Mouse (Mus musculus) brown adipose tissue, adult 24 weeks (tissue): ENCODE measurements around the gene Yipf3. TPM values are rescaled to one million over a fixed set of nuclear protein-coding genes. Genes with fewer than 3 reads are reported as not detected.

ENCODE experiments used
- H3K27ac ChIP-seq: fragments of 200-500 bp; replicated peaks from 2 replicates; pipeline ENCODE4 v1.5.1; 2012; ENCODE audit warnings: low read depth, mild to moderate bottlenecking, low read length
- H3K4me1 ChIP-seq: fragments of 200-500 bp; 2 replicates; pipeline ENCODE4 v1.6.1; 2012; ENCODE audit warnings: low read length, mixed read lengths; ENCODE audit not compliant: control insufficient read depth, insufficient read depth, insufficient read length
- H3K4me3 ChIP-seq: fragments of 200-500 bp; 2 replicates; pipeline ENCODE4 v1.5.1; 2012; ENCODE audit warnings: low read depth, mild to moderate bottlenecking, low read length, moderate library complexity; ENCODE audit not compliant: insufficient read depth
- polyA plus RNA-seq: library from polyadenylated mRNA; stranded (reverse); fragments of >200 nt; gene quantifications from 2 replicates; pipeline ENCODE4 v1.2.4, GENCODE M21; 2012; ENCODE audit not compliant: missing spikeins, insufficient read depth, insufficient read length

Yipf3 gene
- polyA plus RNA-seq, result 63.4 and 66.1 TPM in 2 replicates

- Histone ChIP-seq H3K4me3 (peak within 1 kb of the TSS; percentile 90), H3K4me1 (peaks cover 8% of the 10 kb centered on the region; the same call in 1 of the 2 replicates), H3K27ac (peak within 1 kb of the TSS; percentile 77)
Measured at GRCm38 (mm10) chr17:46247512-46248188, at the start of gene Yipf3, which contains the start of gene Polr1c. TSS of gene Yipf3 (plus strand) at chr17:46248080. TSS of gene Polr1c (minus strand) at chr17:46248054.

- no peak overlapping the region for H3K4me3 ChIP-seq
- no peak overlapping the region for H3K27ac ChIP-seq
- H3K4me1 ChIP-seq, result no peaks in the 10 kb centered on the region
Measured at GRCm38 (mm10) chr17:46201151-46201550, 46.7 kb upstream of the Yipf3 start.

- Histone ChIP-seq H3K4me3 (peak within 1 kb of the TSS; percentile 87), H3K4me1 (no peaks in the 10 kb centered on the region), H3K27ac (peak within 1 kb of the TSS; percentile 10; the same call in 1 of the 2 replicates)
Measured at GRCm38 (mm10) chr17:46202421-46203071, 45.3 kb upstream of the Yipf3 start, which contains the start of the genes Polh and Xpo5. TSS of gene Polh (minus strand) at chr17:46202645. TSS of gene Xpo5 (plus strand) at chr17:46202782.

GRCm38 (mm10) chr17:46203078-46203477, 44.8 kb upstream of the Yipf3 start:
- H3K4me1 ChIP-seq, result no peaks in the 10 kb centered on the region

DNA sequence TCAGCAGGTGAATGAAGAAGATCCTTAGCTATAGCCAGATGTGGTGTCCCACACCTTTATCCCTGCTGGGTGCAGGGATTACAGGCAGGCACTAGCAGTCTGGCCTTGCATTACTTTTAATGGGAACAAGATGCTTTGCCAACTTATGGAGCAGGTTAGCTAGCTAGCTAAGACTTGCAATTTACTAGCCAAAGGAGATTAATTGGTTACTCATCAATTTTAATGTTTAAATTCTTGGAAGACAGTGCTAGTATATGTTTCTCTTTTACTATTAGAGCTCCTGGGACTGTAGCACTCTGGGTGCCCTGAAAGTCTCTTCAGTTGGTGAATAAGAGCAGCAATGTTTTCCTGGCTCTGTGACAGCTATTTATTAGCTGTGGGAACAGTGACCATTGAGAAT, 41.2 kb upstream of the Yipf3 start:
- no peak overlapping the region for H3K27ac ChIP-seq
- H3K4me1 ChIP-seq, result no peaks in the 10 kb centered on the region
- H3K4me3 ChIP-seq, result no peak overlapping the region

More at GRCm38 (mm10) chr17:46203078-46203477, 44.8 kb upstream of the Yipf3 start:
- peak overlapping the region; percentile 80 for H3K4me3 ChIP-seq
- H3K27ac ChIP-seq, result peak overlapping the region; percentile 8; the same call in 1 of the 2 replicates

DNA sequence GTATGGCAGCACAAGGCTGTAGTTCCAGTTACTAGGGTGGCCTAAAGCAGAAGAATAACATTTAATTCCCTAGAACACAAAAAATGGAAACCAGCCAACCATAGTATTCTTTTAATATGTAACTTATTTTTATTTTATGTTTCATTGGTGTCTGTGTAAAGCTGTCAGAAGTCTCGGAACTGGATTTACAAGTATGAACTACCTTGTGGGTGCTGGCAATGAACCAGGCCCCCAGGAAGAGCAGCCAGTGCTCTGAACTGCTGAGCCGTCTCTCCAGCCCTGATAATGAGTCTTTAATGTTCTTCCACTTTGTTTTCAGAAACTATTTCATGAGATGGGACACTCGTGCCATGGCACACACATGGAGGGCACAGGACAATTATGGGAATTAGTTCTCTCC, 37.3 kb upstream of the Yipf3 start:
- no peaks in the 10 kb centered on the region for H3K4me1 ChIP-seq
- H3K27ac ChIP-seq, result no peak overlapping the region
- no peak overlapping the region for H3K4me3 ChIP-seq

- Histone ChIP-seq H3K4me3 (no peak overlapping the region), H3K27ac (no peak overlapping the region), H3K4me1 (no peaks in the 10 kb centered on the region)
Measured at GRCm38 (mm10) chr17:46221601-46222000, 26.3 kb upstream of the Yipf3 start.

DNA sequence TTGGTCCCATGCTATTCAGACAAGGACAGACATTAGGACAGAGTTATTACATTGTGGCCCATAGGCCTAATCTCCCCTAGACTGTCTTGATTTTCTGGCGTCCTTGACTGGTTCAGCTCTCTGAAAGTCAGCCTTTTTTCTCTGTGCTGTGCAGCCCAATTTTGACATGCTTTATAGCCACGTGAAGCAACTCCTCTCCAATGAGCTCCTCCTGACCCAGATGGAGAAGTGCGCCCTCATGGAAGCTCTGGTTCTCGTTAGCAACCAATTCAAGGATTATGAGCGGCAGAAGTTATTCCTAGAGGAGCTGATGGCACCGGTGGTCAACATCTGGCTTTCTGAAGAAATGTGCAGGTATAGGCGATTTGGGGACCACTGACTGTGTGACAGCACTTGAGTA, 20.3 kb upstream of the Yipf3 start:
- Histone ChIP-seq H3K4me3 (no peak overlapping the region), H3K4me1 (no peaks in the 10 kb centered on the region), H3K27ac (no peak overlapping the region)

DNA sequence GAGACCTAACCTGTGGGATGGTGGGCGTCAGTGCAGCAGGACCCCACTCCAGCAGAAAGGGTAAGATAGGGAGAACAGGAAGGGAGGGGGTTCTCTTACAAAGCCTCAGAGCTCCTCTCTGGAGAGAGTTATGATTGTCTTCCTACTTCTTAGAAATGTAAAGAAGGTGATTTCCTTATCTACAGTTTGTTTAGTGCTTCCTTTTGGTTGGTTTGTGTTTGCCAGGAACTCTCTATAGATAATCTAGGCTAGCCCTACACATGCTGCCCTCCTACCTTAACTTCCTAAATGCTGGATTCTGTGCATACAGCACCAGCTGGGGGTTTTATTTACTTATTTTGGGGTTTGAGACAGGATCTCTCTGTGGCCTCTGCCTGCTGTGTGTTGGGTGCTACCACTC, 11.8 kb upstream of the Yipf3 start:
- no peak overlapping the region for H3K4me3 ChIP-seq
- H3K4me1 ChIP-seq, result no peaks in the 10 kb centered on the region
- H3K27ac ChIP-seq, result no peak overlapping the region

- Histone ChIP-seq H3K4me3 (no peak overlapping the region), H3K4me1 (no peaks in the 10 kb centered on the region)
Measured at GRCm38 (mm10) chr17:46237079-46237478, 10.8 kb upstream of the Yipf3 start.

GRCm38 (mm10) chr17:46237480-46237879, 10.4 kb upstream of the Yipf3 start:
- H3K4me3 ChIP-seq, result no peak overlapping the region
- H3K27ac ChIP-seq, result no peak overlapping the region
- H3K4me1 ChIP-seq, result no peaks in the 10 kb centered on the region

More at GRCm38 (mm10) chr17:46237079-46237478, 10.8 kb upstream of the Yipf3 start:
- no peak overlapping the region for H3K27ac ChIP-seq

DNA sequence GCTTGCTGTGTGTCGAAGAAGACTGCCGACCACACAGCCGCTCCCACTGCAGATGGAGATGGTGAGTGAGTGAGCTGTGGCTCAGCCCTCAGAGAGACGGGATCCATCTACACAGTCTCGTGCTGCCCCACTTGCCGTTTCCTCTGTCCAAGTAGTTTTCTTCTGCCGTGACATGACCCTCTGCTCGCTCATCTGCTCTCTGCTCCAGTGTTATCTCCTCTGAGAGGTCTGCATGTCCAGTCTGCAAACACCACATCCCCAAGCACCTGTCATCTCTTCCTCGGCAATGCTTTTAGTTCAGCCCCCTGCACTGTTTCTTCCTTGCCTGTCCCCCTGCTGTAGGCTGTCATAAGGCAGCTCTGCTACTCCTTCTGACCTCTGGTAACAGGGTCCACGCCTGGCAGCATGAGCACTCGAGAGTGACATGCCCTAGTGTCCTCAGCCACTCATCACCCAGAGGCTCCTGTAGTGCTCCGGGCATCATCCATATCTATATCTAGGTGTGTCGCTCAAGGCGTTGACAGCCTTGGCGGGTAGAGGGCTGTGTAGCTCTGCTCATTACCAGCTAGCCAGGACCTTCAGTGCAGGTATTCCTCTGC, 8.3 kb upstream of the Yipf3 start:
- no peak overlapping the region for H3K27ac ChIP-seq
- 0 out of 2 replicates have a peak, but pooled peaks cover 2% of the 10 kb centered on the region for H3K4me1 ChIP-seq
- no peak overlapping the region for H3K4me3 ChIP-seq

DNA sequence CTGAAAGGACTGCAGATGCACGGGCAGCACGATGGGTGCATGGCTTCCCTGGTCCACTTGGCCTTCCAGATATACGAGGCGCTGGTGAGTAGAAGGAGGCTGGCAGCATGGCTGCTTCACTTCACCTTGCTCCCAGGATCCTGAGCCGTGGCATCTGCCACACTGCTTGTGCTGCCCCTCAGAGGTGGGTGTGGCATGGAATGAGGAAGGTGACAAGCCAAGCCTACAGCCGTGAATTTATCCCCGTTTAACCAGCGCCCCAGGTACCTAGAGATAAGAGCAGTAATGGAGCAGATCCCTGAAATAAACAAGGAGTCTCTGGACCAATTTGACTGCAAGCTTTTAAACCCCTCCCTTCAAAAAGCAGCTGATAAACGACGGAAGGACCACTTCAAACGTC, 6.4 kb upstream of the Yipf3 start:
- 0 out of 2 replicates have a peak, but pooled peaks cover 2% of the 10 kb centered on the region for H3K4me1 ChIP-seq
- H3K27ac ChIP-seq, result no peak overlapping the region
- H3K4me3 ChIP-seq, result no peak overlapping the region

DNA sequence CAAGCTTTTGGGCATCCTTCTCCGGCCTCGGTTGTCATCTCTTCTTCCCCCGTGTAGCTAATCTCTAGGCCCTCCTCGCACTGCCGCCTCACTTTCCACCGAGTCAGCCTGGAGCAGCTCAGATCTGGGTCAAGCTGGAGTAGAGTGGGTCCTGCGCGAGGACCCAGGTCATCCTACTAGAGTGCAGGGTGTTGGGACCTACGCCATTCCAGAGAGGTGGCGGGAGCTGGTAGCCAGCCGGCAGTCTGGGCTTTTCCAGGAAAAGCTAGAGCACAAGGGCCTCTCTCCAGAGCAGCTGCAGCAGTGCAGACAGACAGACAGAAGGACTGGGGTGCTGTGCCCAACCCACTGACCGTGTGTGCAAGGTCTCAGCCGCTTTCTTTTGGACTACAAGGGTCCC, 5.6 kb upstream of the Yipf3 start:
- no peak overlapping the region for H3K4me3 ChIP-seq
- no peak overlapping the region for H3K27ac ChIP-seq
- H3K4me1 ChIP-seq, result peaks cover 8% of the 10 kb centered on the region; the same call in 1 of the 2 replicates

DNA sequence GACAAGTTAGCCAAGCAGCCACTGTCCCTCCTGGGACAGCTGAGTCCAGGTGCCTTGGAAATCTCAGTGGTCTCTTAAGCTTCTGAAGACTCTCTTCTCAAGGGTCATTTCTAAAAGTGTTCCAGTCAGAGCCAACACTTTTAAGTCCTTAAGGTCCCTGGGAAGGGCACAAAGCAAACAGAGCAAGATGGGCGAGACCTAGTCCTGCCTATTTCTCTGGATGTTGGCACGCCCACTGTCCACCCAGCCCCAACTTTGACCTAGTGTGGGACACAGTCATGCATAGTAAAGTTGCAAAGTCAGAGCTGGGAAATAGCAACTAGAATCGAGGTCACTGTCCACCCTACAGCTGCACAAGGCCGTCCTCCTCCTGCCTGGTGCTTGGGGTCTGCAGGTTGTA, 4.9 kb upstream of the Yipf3 start:
- Histone ChIP-seq H3K27ac (peak overlapping the region; percentile 68), H3K4me1 (peaks cover 8% of the 10 kb centered on the region; the same call in 1 of the 2 replicates), H3K4me3 (no peak overlapping the region)
